Mouse (Mus musculus): Measurements from ENCODE around the gene Carns1. TPM values are rescaled to one million over a fixed set of nuclear protein-coding genes. Genes with fewer than 3 reads are reported as not detected.
"Not testable (repeated sequence)": the region's sequence is repeated elsewhere in the genome, so short reads cannot be mapped to it uniquely, and the experiment has no call there.

Carns1 gene
- polyA plus RNA-seq, 1 experiment from 2014 or later: 2.8 TPM

- Histone ChIP-seq H3K4me3 (no peak overlapping the region), H3K27ac (no peak overlapping the region), H3K27me3 (no peaks in the 10 kb centered on the region), H3K36me3 (peaks cover 6% of the 10 kb centered on the region; the same call in 1 of the 2 replicates), H3K4me2 (no peak overlapping the region), H3K9ac (no peak overlapping the region), H3K9me3 (no peaks in the 10 kb centered on the region), H3K4me1 (peaks cover 16% of the 10 kb centered on the region)
- no peak for ATAC-seq (ENCODE audit: borderline replicate concordance, extremely low read depth, low FRiP score, low TSS enrichment)
- 64% methylated on average over 12 of the region's 12 CpGs for WGBS
Observed at GRCm38 (mm10) chr19:4146366-4147021, 28.8 kb downstream of the Carns1 start.

DNA sequence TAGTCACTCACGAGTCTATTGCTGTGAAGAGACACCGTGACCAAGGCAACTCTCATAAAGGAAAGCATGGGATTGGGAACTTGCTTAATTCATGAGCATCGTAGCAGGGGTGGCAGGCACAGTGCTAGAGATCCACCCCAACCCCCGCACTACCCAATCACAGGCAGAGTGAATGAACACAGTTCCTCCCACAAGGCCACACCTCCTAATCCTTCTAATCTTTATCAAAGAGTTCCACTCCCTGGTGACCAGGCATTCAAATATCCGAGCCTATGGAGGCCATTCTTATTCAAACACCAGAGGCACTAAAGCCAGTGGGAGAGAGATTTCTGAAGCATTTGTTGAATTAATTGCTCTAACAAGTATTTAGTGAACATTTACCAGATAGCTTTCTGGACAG is 29.3 kb downstream of the Carns1 start:
- Histone ChIP-seq H3K27ac (no peak overlapping the region), H3K27me3 (no peaks in the 10 kb centered on the region), H3K4me2 (no peak overlapping the region), H3K9ac (no peak overlapping the region), H3K4me1 (peaks cover 16% of the 10 kb centered on the region), H3K4me3 (no peak overlapping the region), H3K9me3 (no peaks in the 10 kb centered on the region), H3K36me3 (peaks cover 1% of the 10 kb centered on the region; the same call in 1 of the 2 replicates)
- ATAC-seq (ENCODE audit: borderline replicate concordance, extremely low read depth, low FRiP score, low TSS enrichment): no peak
- 87% methylated on average over 5 of the region's 5 CpGs for WGBS

GRCm38 (mm10) chr19:4144550-4145498 is 30.5 kb downstream of the Carns1 start:
- WGBS: 69% methylated on average over 16 of the region's 16 CpGs
- H3K4me3 ChIP-seq: no peak overlapping the region
- no peak overlapping the region for H3K4me2 ChIP-seq
- no peak overlapping the region for H3K9ac ChIP-seq
- no peaks in the 10 kb centered on the region for H3K36me3 ChIP-seq
- ATAC-seq (ENCODE audit: borderline replicate concordance, extremely low read depth, low FRiP score, low TSS enrichment): no peak
- H3K27ac ChIP-seq: no peak overlapping the region
- H3K9me3 ChIP-seq: no peaks in the 10 kb centered on the region
- no peaks in the 10 kb centered on the region for H3K27me3 ChIP-seq
- H3K4me1 ChIP-seq: peaks cover 16% of the 10 kb centered on the region

GRCm38 (mm10) chr19:4143759-4144268 is 31.5 kb downstream of the Carns1 start, which contains the start of gene Cabp4:
TSS of gene Cabp4 (minus strand) at chr19:4144033.
- no peak within 1 kb of the TSS for H3K27ac ChIP-seq
- H3K9ac ChIP-seq: no peak within 1 kb of the TSS
- H3K36me3 ChIP-seq: no peaks in the 10 kb centered on the region
- no peak within 1 kb of the TSS for H3K4me2 ChIP-seq
- no peaks in the 10 kb centered on the region for H3K27me3 ChIP-seq
- peaks cover 6% of the 10 kb centered on the region for H3K4me1 ChIP-seq
- ATAC-seq (ENCODE audit: borderline replicate concordance, extremely low read depth, low FRiP score, low TSS enrichment): no peak
- WGBS: 67% methylated on average over 7 of the region's 7 CpGs
- H3K4me3 ChIP-seq: no peak within 1 kb of the TSS
- H3K9me3 ChIP-seq: no peaks in the 10 kb centered on the region

- 88% methylated on average over 18 of the region's 18 CpGs for WGBS
- Histone ChIP-seq H3K9ac (no peak overlapping the region), H3K27me3 (no peaks in the 10 kb centered on the region), H3K36me3 (no peaks in the 10 kb centered on the region), H3K27ac (no peak overlapping the region), H3K4me1 (peaks cover under 1% of the 10 kb centered on the region; the same call in 1 of the 2 replicates), H3K4me2 (no peak overlapping the region), H3K9me3 (no peaks in the 10 kb centered on the region), H3K4me3 (no peak overlapping the region)
- ATAC-seq (ENCODE audit: borderline replicate concordance, extremely low read depth, low FRiP score, low TSS enrichment): no peak
Observed at GRCm38 (mm10) chr19:4142416-4143173, 32.7 kb downstream of the Carns1 start.

DNA sequence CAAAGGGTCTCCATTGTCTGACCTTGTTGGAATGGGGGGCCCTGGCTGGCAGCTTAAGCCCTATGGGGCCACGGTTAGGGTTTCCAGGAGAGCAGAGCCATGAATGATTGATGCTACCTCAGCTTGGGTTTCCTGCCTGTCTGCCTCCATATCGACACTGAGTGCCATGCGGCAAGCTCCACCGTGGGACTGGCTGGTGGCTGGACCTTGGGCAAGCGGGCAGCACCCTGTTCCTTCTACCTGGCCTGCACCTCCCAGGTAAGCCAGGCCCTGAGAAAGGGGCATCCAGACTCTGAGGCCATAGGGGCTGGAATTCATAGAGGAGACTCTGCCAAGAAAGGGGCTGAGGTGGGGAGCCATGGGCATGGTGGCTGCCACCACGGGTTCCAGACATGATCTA is 35.1 kb downstream of the Carns1 start:
- Histone ChIP-seq H3K36me3 (no peaks in the 10 kb centered on the region), H3K9ac (no peak overlapping the region), H3K27me3 (no peaks in the 10 kb centered on the region), H3K4me3 (no peak overlapping the region), H3K4me1 (no peaks in the 10 kb centered on the region), H3K4me2 (no peak overlapping the region), H3K9me3 (no peaks in the 10 kb centered on the region), H3K27ac (no peak overlapping the region)
- WGBS: 64% methylated on average over 6 of the region's 6 CpGs
- no peak for ATAC-seq (ENCODE audit: borderline replicate concordance, extremely low read depth, low FRiP score, low TSS enrichment)

DNA sequence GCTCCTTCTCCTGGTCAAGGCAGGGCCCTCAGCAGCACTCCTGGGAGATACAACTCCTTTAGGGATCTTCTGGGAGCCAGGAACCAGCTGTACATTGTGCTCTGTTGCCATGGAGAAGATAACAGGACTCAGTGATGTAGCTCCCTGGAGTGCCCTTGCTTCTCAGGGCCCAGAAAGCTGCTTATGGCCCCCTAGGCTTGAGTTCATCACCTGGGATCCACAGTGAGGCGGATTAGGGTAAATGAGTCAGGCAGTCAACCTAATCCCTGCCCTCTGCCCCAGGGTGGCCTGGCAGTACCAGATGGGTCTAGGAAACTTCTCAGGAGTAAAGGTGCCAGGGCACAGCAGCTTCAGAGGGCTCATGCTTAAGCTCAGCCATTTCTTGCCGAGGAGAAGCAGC is 35.8 kb downstream of the Carns1 start, which contains the start of gene Gpr152:
Gene Gpr152 (plus strand): TSS at position 342 of the 400 bp plus-strand sequence.
- H3K4me1 ChIP-seq: no peaks in the 10 kb centered on the region
- no peak within 1 kb of the TSS for H3K4me3 ChIP-seq
- no peak within 1 kb of the TSS for H3K9ac ChIP-seq
- no peak within 1 kb of the TSS for H3K4me2 ChIP-seq
- no peak within 1 kb of the TSS for H3K27ac ChIP-seq
- 75% methylated on average over 2 of the region's 2 CpGs for WGBS
- no peaks in the 10 kb centered on the region for H3K27me3 ChIP-seq
- H3K9me3 ChIP-seq: no peaks in the 10 kb centered on the region
- H3K36me3 ChIP-seq: no peaks in the 10 kb centered on the region
- no peak for ATAC-seq (ENCODE audit: borderline replicate concordance, extremely low read depth, low FRiP score, low TSS enrichment)

DNA sequence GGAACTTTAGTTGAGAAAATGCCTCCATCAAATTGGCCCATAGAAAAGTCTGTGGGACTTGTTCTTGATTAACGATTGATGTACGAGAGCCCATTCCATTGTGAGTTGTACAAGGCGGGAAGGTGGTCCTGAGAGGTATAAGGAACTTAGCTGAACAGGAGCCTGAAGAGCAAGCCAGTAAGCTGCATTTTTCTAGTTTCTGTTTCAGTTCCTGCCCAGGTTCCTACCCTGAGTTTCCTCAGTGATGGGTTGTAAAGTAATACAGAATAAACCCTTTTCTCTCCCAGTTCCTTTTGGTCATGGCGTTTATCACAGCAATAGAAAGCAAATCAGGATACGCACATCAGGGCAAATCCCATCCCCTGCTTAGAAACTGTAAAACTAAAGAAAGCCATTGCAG is 37.4 kb downstream of the Carns1 start:
- Histone ChIP-seq H3K9me3 (no peaks in the 10 kb centered on the region), H3K4me2 (no peak overlapping the region), H3K9ac (no peak overlapping the region), H3K27ac (no peak overlapping the region), H3K4me3 (no peak overlapping the region), H3K4me1 (no peaks in the 10 kb centered on the region), H3K27me3 (no peaks in the 10 kb centered on the region), H3K36me3 (peaks cover 2% of the 10 kb centered on the region; the same call in 1 of the 2 replicates)
- no peak for ATAC-seq (ENCODE audit: borderline replicate concordance, extremely low read depth, low FRiP score, low TSS enrichment)
- 83% methylated on average over 5 of the region's 5 CpGs for WGBS

DNA sequence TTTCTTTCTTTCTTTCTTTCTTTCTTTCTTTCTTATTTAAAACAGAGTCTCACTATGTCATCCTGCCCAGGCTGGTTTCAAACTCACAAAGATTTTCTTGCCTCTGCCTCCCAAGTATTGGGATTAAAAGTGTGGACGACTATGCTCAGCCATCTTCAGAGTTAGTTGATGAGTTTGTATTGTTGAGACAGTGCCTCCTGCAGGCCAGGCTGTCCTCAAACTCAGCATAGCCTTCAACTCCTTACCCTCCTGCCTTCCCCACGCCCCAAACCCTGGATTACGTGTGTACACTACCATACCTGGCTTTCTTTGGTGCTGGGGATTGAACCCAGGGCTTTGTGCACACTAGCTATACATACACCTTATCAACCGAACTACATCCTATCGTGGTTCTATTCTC is 38.8 kb downstream of the Carns1 start:
- H3K4me2 ChIP-seq: no peak overlapping the region
- no peaks in the 10 kb centered on the region for H3K27me3 ChIP-seq
- WGBS: 72% methylated on average over 5 of the region's 5 CpGs
- no peaks in the 10 kb centered on the region for H3K4me1 ChIP-seq
- no peak overlapping the region for H3K4me3 ChIP-seq
- H3K27ac ChIP-seq: no peak overlapping the region
- no peak overlapping the region for H3K9ac ChIP-seq
- peaks cover 17% of the 10 kb centered on the region for H3K36me3 ChIP-seq
- no peaks in the 10 kb centered on the region for H3K9me3 ChIP-seq
- ATAC-seq (ENCODE audit: borderline replicate concordance, extremely low read depth, low FRiP score, low TSS enrichment): no peak

GRCm38 (mm10) chr19:4135963-4136345 is 39.3 kb downstream of the Carns1 start:
- ATAC-seq (ENCODE audit: borderline replicate concordance, extremely low read depth, low FRiP score, low TSS enrichment); H3K9ac ChIP-seq; H3K27ac ChIP-seq; H3K4me3 ChIP-seq; H3K4me1 ChIP-seq; H3K4me2 ChIP-seq; H3K9me3 ChIP-seq; H3K27me3 ChIP-seq: not testable (repeated sequence)
- peaks cover 21% of the 10 kb centered on the region for H3K36me3 ChIP-seq
- WGBS: 13% methylated on average over 8 of the region's 8 CpGs

DNA sequence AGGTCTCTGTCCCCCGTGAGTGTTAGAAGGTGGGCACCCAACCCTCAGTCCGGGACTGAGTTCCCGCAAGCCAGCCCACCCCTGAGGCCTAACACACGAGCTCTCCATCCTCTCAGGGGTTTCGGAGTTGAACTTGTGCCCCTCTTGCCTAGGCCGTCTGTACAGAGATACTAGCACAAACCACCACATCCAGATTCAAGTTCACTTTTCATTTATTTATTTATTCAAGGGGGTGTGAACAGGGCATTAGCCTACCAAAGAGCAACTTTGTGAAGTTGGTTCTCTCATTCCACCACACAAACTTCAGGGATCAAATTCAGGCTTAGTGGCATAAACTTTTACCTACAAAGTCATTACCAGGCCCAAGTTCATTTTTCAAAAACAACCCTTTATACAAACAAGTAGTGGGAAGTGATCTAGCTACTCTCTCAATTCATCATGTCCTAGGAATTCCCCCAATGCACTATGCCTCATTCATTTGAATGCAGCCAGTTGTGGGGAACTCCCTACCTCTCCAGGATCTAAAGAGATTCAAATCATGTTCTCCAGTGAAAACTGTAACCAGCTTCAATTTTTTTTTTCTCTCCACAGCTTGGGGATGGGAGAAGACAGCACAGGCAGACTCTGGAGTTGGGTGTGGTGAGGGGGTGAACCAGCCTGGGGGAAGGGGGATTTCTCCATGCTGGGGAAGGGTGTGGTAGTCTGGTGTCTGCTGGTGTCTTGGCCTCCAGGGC is 39.9 kb downstream of the Carns1 start:
- not testable (repeated sequence) for H3K4me2 ChIP-seq; H3K4me3 ChIP-seq; H3K9me3 ChIP-seq; H3K27ac ChIP-seq; H3K27me3 ChIP-seq; H3K4me1 ChIP-seq; H3K9ac ChIP-seq; ATAC-seq (ENCODE audit: borderline replicate concordance, extremely low read depth, low FRiP score, low TSS enrichment)
- H3K36me3 ChIP-seq: peaks cover 21% of the 10 kb centered on the region
- 65% methylated on average over 6 of the region's 6 CpGs for WGBS
